Mouse (Mus musculus): ENCODE measurements around the gene Cldn13. TPM values are rescaled to one million over a fixed set of nuclear protein-coding genes. Genes with fewer than 3 reads are reported as not detected.
A peak's percentile ranks its signal among the peaks of the same experiment; 100 is the strongest.

Cldn13 gene
- polyA plus RNA-seq, 2 experiments: 0.33 TPM; not detected in 1

- H3K36me3 ChIP-seq (ENCODE audit: control insufficient read depth, insufficient read depth, low read length): no peaks in the 10 kb centered on the region
- no peaks in the 10 kb centered on the region for H3K27me3 ChIP-seq (ENCODE audit: control insufficient read depth, insufficient read depth, low read length)
- H3K4me2 ChIP-seq (replicated peaks; ENCODE audit: low read depth, low read length, severe bottlenecking): no peak overlapping the region
- TF ChIP-seq POLR2A (IDR thresholded peaks at IDR 0.05; ENCODE audit: borderline replicate concordance, extremely low read depth, insufficient read depth, insufficient read length): no peak
- DNase-seq (ENCODE audit: low spot score): no peak
- WGBS: 85% methylated on average over 4 of the region's 4 CpGs
- no peaks in the 10 kb centered on the region for H3K4me1 ChIP-seq (ENCODE audit: control insufficient read depth, insufficient read depth, low read length)
- no peak overlapping the region for H3K27ac ChIP-seq (replicated peaks; ENCODE audit: low read depth, low read length)
- no peak overlapping the region for H3K9ac ChIP-seq (ENCODE audit: low read depth, low read length, severe bottlenecking)
- no peaks in the 10 kb centered on the region for H3K9me3 ChIP-seq (ENCODE audit: control insufficient read depth, low read length)
- H3K4me3 ChIP-seq (replicated peaks; ENCODE audit: low read length): no peak overlapping the region
- no peak for ATAC-seq (ENCODE audit: low FRiP score, low read depth)
Observed at GRCm38 (mm10) chr5:134913753-134914152, 1.6 kb downstream of the Cldn13 start.

GRCm38 (mm10) chr5:134913352-134913751 is 2.0 kb downstream of the Cldn13 start:
- no peak overlapping the region for H3K4me2 ChIP-seq (replicated peaks; ENCODE audit: low read depth, low read length, severe bottlenecking)
- no peaks in the 10 kb centered on the region for H3K27me3 ChIP-seq (ENCODE audit: control insufficient read depth, insufficient read depth, low read length)
- H3K9ac ChIP-seq (ENCODE audit: low read depth, low read length, severe bottlenecking): no peak overlapping the region
- no peak for TF ChIP-seq POLR2A (IDR thresholded peaks at IDR 0.05; ENCODE audit: borderline replicate concordance, extremely low read depth, insufficient read depth, insufficient read length)
- H3K4me3 ChIP-seq (replicated peaks; ENCODE audit: low read length): no peak overlapping the region
- DNase-seq (ENCODE audit: low spot score) (no peak), ATAC-seq (ENCODE audit: low FRiP score, low read depth) (no peak)
- WGBS: 69% methylated on average over 3 of the region's 3 CpGs
- no peak overlapping the region for H3K27ac ChIP-seq (replicated peaks; ENCODE audit: low read depth, low read length)
- H3K36me3 ChIP-seq (ENCODE audit: control insufficient read depth, insufficient read depth, low read length): no peaks in the 10 kb centered on the region
- no peaks in the 10 kb centered on the region for H3K4me1 ChIP-seq (ENCODE audit: control insufficient read depth, insufficient read depth, low read length)
- H3K9me3 ChIP-seq (ENCODE audit: control insufficient read depth, low read length): no peaks in the 10 kb centered on the region

GRCm38 (mm10) chr5:134911901-134912300 is 3.4 kb downstream of the Cldn13 start:
- 73% methylated on average over 2 of the region's 2 CpGs for WGBS
- Histone ChIP-seq H3K9me3 (ENCODE audit: control insufficient read depth, low read length) (no peaks in the 10 kb centered on the region), H3K9ac (ENCODE audit: low read depth, low read length, severe bottlenecking) (no peak overlapping the region), H3K36me3 (ENCODE audit: control insufficient read depth, insufficient read depth, low read length) (no peaks in the 10 kb centered on the region), H3K27ac (replicated peaks; ENCODE audit: low read depth, low read length) (no peak overlapping the region), H3K4me2 (replicated peaks; ENCODE audit: low read depth, low read length, severe bottlenecking) (no peak overlapping the region), H3K4me1 (ENCODE audit: control insufficient read depth, insufficient read depth, low read length) (no peaks in the 10 kb centered on the region), H3K27me3 (ENCODE audit: control insufficient read depth, insufficient read depth, low read length) (no peaks in the 10 kb centered on the region), H3K4me3 (replicated peaks; ENCODE audit: low read length) (no peak overlapping the region)
- no peak for ATAC-seq (ENCODE audit: low FRiP score, low read depth)
- TF ChIP-seq POLR2A (IDR thresholded peaks at IDR 0.05; ENCODE audit: borderline replicate concordance, extremely low read depth, insufficient read depth, insufficient read length): no peak
- DNase-seq (ENCODE audit: low spot score): no peak

GRCm38 (mm10) chr5:134907135-134907534 is 8.2 kb downstream of the Cldn13 start:
- ATAC-seq (ENCODE audit: low FRiP score, low read depth): peak; percentile 73

GRCm38 (mm10) chr5:134906633-134907032 is 8.7 kb downstream of the Cldn13 start, which contains the start of gene Tmem270:
Gene Tmem270 (minus strand): TSS chr5:134906733.
- no peak for DNase-seq (ENCODE audit: low spot score)
- H3K9ac ChIP-seq (ENCODE audit: low read depth, low read length, severe bottlenecking): no peak within 1 kb of the TSS; the same call in 1 of the 2 replicates
- no peak for TF ChIP-seq POLR2A (IDR thresholded peaks at IDR 0.05; ENCODE audit: borderline replicate concordance, extremely low read depth, insufficient read depth, insufficient read length)
- H3K9me3 ChIP-seq (ENCODE audit: control insufficient read depth, low read length): no peaks in the 10 kb centered on the region
- H3K27me3 ChIP-seq (ENCODE audit: control insufficient read depth, insufficient read depth, low read length): no peaks in the 10 kb centered on the region
- H3K36me3 ChIP-seq (ENCODE audit: control insufficient read depth, insufficient read depth, low read length): no peaks in the 10 kb centered on the region
- 76% methylated on average over 6 of the region's 6 CpGs for WGBS
- no peak for ATAC-seq (ENCODE audit: low FRiP score, low read depth)
- H3K27ac ChIP-seq (replicated peaks; ENCODE audit: low read depth, low read length): no peak within 1 kb of the TSS
- H3K4me3 ChIP-seq (replicated peaks; ENCODE audit: low read length): no peak within 1 kb of the TSS
- no peak within 1 kb of the TSS for H3K4me2 ChIP-seq (replicated peaks; ENCODE audit: low read depth, low read length, severe bottlenecking)
- peaks cover under 1% of the 10 kb centered on the region; the same call in 1 of the 2 replicates for H3K4me1 ChIP-seq (ENCODE audit: control insufficient read depth, insufficient read depth, low read length)

More at GRCm38 (mm10) chr5:134907135-134907534, 8.2 kb downstream of the Cldn13 start:
- TF ChIP-seq POLR2A (IDR thresholded peaks at IDR 0.05; ENCODE audit: borderline replicate concordance, extremely low read depth, insufficient read depth, insufficient read length): no peak
- 1% methylated on average over 13 of the region's 13 CpGs for WGBS
- H3K4me1 ChIP-seq (ENCODE audit: control insufficient read depth, insufficient read depth, low read length): no peaks in the 10 kb centered on the region
- no peak overlapping the region for H3K9ac ChIP-seq (ENCODE audit: low read depth, low read length, severe bottlenecking)
- H3K9me3 ChIP-seq (ENCODE audit: control insufficient read depth, low read length): no peaks in the 10 kb centered on the region
- no peak overlapping the region for H3K4me2 ChIP-seq (replicated peaks; ENCODE audit: low read depth, low read length, severe bottlenecking)
- H3K27me3 ChIP-seq (ENCODE audit: control insufficient read depth, insufficient read depth, low read length): no peaks in the 10 kb centered on the region
- H3K4me3 ChIP-seq (replicated peaks; ENCODE audit: low read length): no peak overlapping the region
- DNase-seq (ENCODE audit: low spot score): peak; percentile 76
- H3K36me3 ChIP-seq (ENCODE audit: control insufficient read depth, insufficient read depth, low read length): no peaks in the 10 kb centered on the region
- no peak overlapping the region for H3K27ac ChIP-seq (replicated peaks; ENCODE audit: low read depth, low read length)

- no peaks in the 10 kb centered on the region for H3K27me3 ChIP-seq (ENCODE audit: control insufficient read depth, insufficient read depth, low read length)
Observed at GRCm38 (mm10) chr5:134901644-134902027, 13.7 kb downstream of the Cldn13 start.

More at GRCm38 (mm10) chr5:134901644-134902027, 13.7 kb downstream of the Cldn13 start:
- no peak for DNase-seq (ENCODE audit: low spot score)
- no peak overlapping the region; the same call in 1 of the 2 replicates for H3K27ac ChIP-seq (replicated peaks; ENCODE audit: low read depth, low read length)
- peaks cover 17% of the 10 kb centered on the region for H3K4me1 ChIP-seq (ENCODE audit: control insufficient read depth, insufficient read depth, low read length)
- H3K4me2 ChIP-seq (replicated peaks; ENCODE audit: low read depth, low read length, severe bottlenecking): no peak overlapping the region
- 79% methylated on average over 8 of the region's 8 CpGs for WGBS
- TF ChIP-seq POLR2A (IDR thresholded peaks at IDR 0.05; ENCODE audit: borderline replicate concordance, extremely low read depth, insufficient read depth, insufficient read length): no peak
- H3K9me3 ChIP-seq (ENCODE audit: control insufficient read depth, low read length): no peaks in the 10 kb centered on the region
- ATAC-seq (ENCODE audit: low FRiP score, low read depth): no peak
- no peak overlapping the region for H3K4me3 ChIP-seq (replicated peaks; ENCODE audit: low read length)
- no peaks in the 10 kb centered on the region for H3K36me3 ChIP-seq (ENCODE audit: control insufficient read depth, insufficient read depth, low read length)
- H3K9ac ChIP-seq (ENCODE audit: low read depth, low read length, severe bottlenecking): no peak overlapping the region
